Mouse (Mus musculus) midbrain, embryonic 14.5 days (tissue): ENCODE measurements around the gene Olfml2a. TPM values are rescaled to one million over a fixed set of nuclear protein-coding genes. Genes with fewer than 3 reads are reported as not detected.

ENCODE experiments used
- ATAC-seq: fragments of 200-750 bp; cut with Nextera tagmentation; 2 replicates; pipeline ENCODE4 v1.8.0; 2017; ENCODE audit warnings: moderate number of reproducible peaks, moderate library complexity; ENCODE audit not compliant: low FRiP score, low TSS enrichment
- DNase-seq: peaks from one replicate; pipeline ENCODE4 v3.0.0-alpha.2; 2015
- H3K27ac ChIP-seq: fragments of 300-500 bp; sonication (generic); replicated peaks from 2 replicates; pipeline ENCODE4 v1.5.1; 2014; ENCODE audit warnings: mild to moderate bottlenecking, low read depth, low read length, moderate library complexity
- H3K27me3 ChIP-seq: fragments of 300-500 bp; sonication (generic); 2 replicates; pipeline ENCODE4 v1.6.1; 2014; ENCODE audit warnings: low read length, control low read depth, mixed read lengths; ENCODE audit not compliant: control insufficient read depth, insufficient read depth
- H3K36me3 ChIP-seq: fragments of 300-500 bp; sonication (generic); 2 replicates; pipeline ENCODE4 v1.6.1; 2014; ENCODE audit warnings: low read length, control low read depth; ENCODE audit not compliant: control insufficient read depth, insufficient read depth
- H3K4me1 ChIP-seq: fragments of 300-500 bp; sonication (generic); 2 replicates; pipeline ENCODE4 v1.6.1; 2014; ENCODE audit warnings: mild to moderate bottlenecking, antibody characterized with exemption, low read length, control low read depth; ENCODE audit not compliant: control insufficient read depth, insufficient read depth
- H3K4me2 ChIP-seq: fragments of 300-500 bp; sonication (generic); 2 replicates; pipeline ENCODE4 v1.6.1; 2014; ENCODE audit warnings: mild to moderate bottlenecking, low read length, moderate library complexity
- H3K4me3 ChIP-seq: fragments of 300-500 bp; sonication (generic); replicated peaks from 2 replicates; pipeline ENCODE4 v1.5.1; 2014; ENCODE audit warnings: low read depth, low read length
- H3K9ac ChIP-seq: fragments of 300-500 bp; sonication (generic); replicated peaks from 2 replicates; pipeline ENCODE4 v1.6.1; 2014; ENCODE audit warnings: mild to moderate bottlenecking, low read length, moderate library complexity
- H3K9me3 ChIP-seq: fragments of 300-500 bp; sonication (generic); 2 replicates; pipeline ENCODE4 v1.6.1; 2016; ENCODE audit warnings: low read length, control low read depth, mixed read lengths; ENCODE audit not compliant: control insufficient read depth
- WGBS: fragments of 180-500 bp; shearing (Covaris S2); extraction: QIAGEN DNeasy Blood & Tissue Kit; methylation state at CpG from one replicate; pipeline ENCODE4 v1.1.7; 2014; 5-methylcytosine and 5-hydroxymethylcytosine counted together
- polyA plus RNA-seq: library from polyadenylated mRNA; unstranded; fragments of >200 nt; fragmentation: Nextera tagmentation; extraction: Ambion mirVana; gene quantifications from 2 replicates; pipeline ENCODE4 v1.2.1, GENCODE M21; 2014

The Olfml2a gene
- polyA plus RNA-seq, 1 experiment from 2014 or later, result 2.2 TPM

GRCm38 (mm10) chr2:39000587-39000919 is 68.8 kb downstream of the Olfml2a start:
- Histone ChIP-seq H3K36me3 (peaks cover 43% of the 10 kb centered on the region), H3K4me2 (no peak overlapping the region), H3K4me3 (no peak overlapping the region), H3K27me3 (no peaks in the 10 kb centered on the region), H3K4me1 (peaks cover 20% of the 10 kb centered on the region), H3K9ac (no peak overlapping the region), H3K9me3 (no peaks in the 10 kb centered on the region), H3K27ac (no peak overlapping the region)
- DNase-seq (no peak), ATAC-seq (no peak)
- WGBS, result 87% methylated on average over 4 of the region's 4 CpGs

- H3K4me1 ChIP-seq, result peaks cover 27% of the 10 kb centered on the region
- WGBS, result 84% methylated on average over 3 of the region's 3 CpGs
- peaks cover 43% of the 10 kb centered on the region for H3K36me3 ChIP-seq
- H3K9me3 ChIP-seq, result no peaks in the 10 kb centered on the region
- no peak for ATAC-seq
- no peak overlapping the region for H3K27ac ChIP-seq
- H3K4me2 ChIP-seq, result no peak overlapping the region
- H3K9ac ChIP-seq, result no peak overlapping the region
- no peaks in the 10 kb centered on the region for H3K27me3 ChIP-seq
- no peak for DNase-seq
- no peak overlapping the region for H3K4me3 ChIP-seq
Observed at GRCm38 (mm10) chr2:39001866-39002265, 70.1 kb downstream of the Olfml2a start.

- Histone ChIP-seq H3K9ac (no peak overlapping the region), H3K4me2 (peak overlapping the region; percentile 94), H3K4me3 (0 out of 2 replicates have a peak overlapping the region, but pooled peaks have one; percentile 7), H3K9me3 (no peaks in the 10 kb centered on the region), H3K4me1 (peaks cover 27% of the 10 kb centered on the region), H3K36me3 (peaks cover 43% of the 10 kb centered on the region), H3K27ac (no peak overlapping the region), H3K27me3 (no peaks in the 10 kb centered on the region)
- ATAC-seq, result no peak
- no peak for DNase-seq
- 64% methylated on average over 8 of the region's 8 CpGs for WGBS
Observed at GRCm38 (mm10) chr2:39003106-39003505, 71.3 kb downstream of the Olfml2a start.

GRCm38 (mm10) chr2:39003512-39003911 is 71.7 kb downstream of the Olfml2a start:
- Histone ChIP-seq H3K9ac (peak overlapping the region; percentile 88; the same call in 1 of the 2 replicates), H3K4me3 (peak overlapping the region; percentile 58), H3K36me3 (peaks cover 43% of the 10 kb centered on the region), H3K9me3 (no peaks in the 10 kb centered on the region), H3K27me3 (no peaks in the 10 kb centered on the region), H3K4me2 (peak overlapping the region; percentile 94), H3K27ac (no peak overlapping the region), H3K4me1 (peaks cover 28% of the 10 kb centered on the region)
- 75% methylated on average over 5 of the region's 5 CpGs for WGBS
- no peak for DNase-seq
- no peak for ATAC-seq

GRCm38 (mm10) chr2:39004372-39004771 is 72.6 kb downstream of the Olfml2a start:
- WGBS, result 0% methylated on average over 11 of the region's 11 CpGs
- no peaks in the 10 kb centered on the region for H3K9me3 ChIP-seq
- peak overlapping the region; percentile 87 for H3K27ac ChIP-seq
- H3K4me2 ChIP-seq, result peak overlapping the region; percentile 94
- H3K4me1 ChIP-seq, result peaks cover 36% of the 10 kb centered on the region
- ATAC-seq (0 out of 2 replicates have a peak, but pooled peaks have one; percentile 0), DNase-seq (peak; percentile 49)
- peak overlapping the region; percentile 88 for H3K9ac ChIP-seq
- H3K4me3 ChIP-seq, result peak overlapping the region; percentile 58
- no peaks in the 10 kb centered on the region for H3K27me3 ChIP-seq
- H3K36me3 ChIP-seq, result peaks cover 43% of the 10 kb centered on the region

GRCm38 (mm10) chr2:39004880-39005435 is 73.2 kb downstream of the Olfml2a start, which contains the start of gene Arpc5l:
Gene Arpc5l, plus strand, starts transcription at chr2:39005348.
- peaks cover 37% of the 10 kb centered on the region for H3K36me3 ChIP-seq
- H3K4me2 ChIP-seq, result peak within 1 kb of the TSS; percentile 94
- H3K27ac ChIP-seq, result peak within 1 kb of the TSS; percentile 87
- peaks cover 41% of the 10 kb centered on the region for H3K4me1 ChIP-seq
- H3K27me3 ChIP-seq, result no peaks in the 10 kb centered on the region
- DNase-seq (peak; percentile 97), ATAC-seq (peak; percentile 90)
- H3K4me3 ChIP-seq, result peak within 1 kb of the TSS; percentile 58
- WGBS, result under 1% methylated on average over 58 of the region's 58 CpGs
- no peaks in the 10 kb centered on the region for H3K9me3 ChIP-seq
- peak within 1 kb of the TSS; percentile 88 for H3K9ac ChIP-seq

- 15% methylated on average over 15 of the region's 15 CpGs for WGBS
- peak within 1 kb of the TSS; percentile 94 for H3K4me2 ChIP-seq
- no peaks in the 10 kb centered on the region for H3K9me3 ChIP-seq
- H3K4me3 ChIP-seq, result peak within 1 kb of the TSS; percentile 58
- H3K36me3 ChIP-seq, result peaks cover 30% of the 10 kb centered on the region
- peaks cover 41% of the 10 kb centered on the region for H3K4me1 ChIP-seq
- H3K9ac ChIP-seq, result peak within 1 kb of the TSS; percentile 88
- no peaks in the 10 kb centered on the region for H3K27me3 ChIP-seq
- no peak for DNase-seq
- peak within 1 kb of the TSS; percentile 87 for H3K27ac ChIP-seq
- no peak for ATAC-seq
Observed at GRCm38 (mm10) chr2:39005574-39006079, 73.8 kb downstream of the Olfml2a start, which contains the start of gene Rpl35. Gene Rpl35, minus strand, starts transcription at chr2:39005624.

GRCm38 (mm10) chr2:39006149-39006730 is 74.5 kb downstream of the Olfml2a start:
- H3K9me3 ChIP-seq, result no peaks in the 10 kb centered on the region
- H3K9ac ChIP-seq, result no peak overlapping the region
- no peak overlapping the region for H3K27ac ChIP-seq
- ATAC-seq, result no peak
- peak overlapping the region; percentile 58 for H3K4me3 ChIP-seq
- no peaks in the 10 kb centered on the region for H3K27me3 ChIP-seq
- H3K4me2 ChIP-seq, result peak overlapping the region; percentile 94
- peaks cover 27% of the 10 kb centered on the region for H3K36me3 ChIP-seq
- H3K4me1 ChIP-seq, result peaks cover 41% of the 10 kb centered on the region
- WGBS, result 90% methylated on average over 14 of the region's 14 CpGs
- DNase-seq, result no peak

GRCm38 (mm10) chr2:39007865-39008264 is 76.1 kb downstream of the Olfml2a start:
- H3K4me1 ChIP-seq, result peaks cover 41% of the 10 kb centered on the region

More at GRCm38 (mm10) chr2:39007865-39008264, 76.1 kb downstream of the Olfml2a start:
- Histone ChIP-seq H3K27ac (peak overlapping the region; percentile 90), H3K27me3 (no peaks in the 10 kb centered on the region), H3K9ac (peak overlapping the region; percentile 88), H3K4me2 (peak overlapping the region; percentile 96), H3K36me3 (peaks cover 18% of the 10 kb centered on the region), H3K9me3 (no peaks in the 10 kb centered on the region), H3K4me3 (peak overlapping the region; percentile 68)
- WGBS, result under 1% methylated on average over 44 of the region's 44 CpGs
- peak; percentile 88 for ATAC-seq
- DNase-seq, result peak; percentile 96
